ENCODE assay signal across 28 mouse cellular contexts in the genomic region with DNA sequence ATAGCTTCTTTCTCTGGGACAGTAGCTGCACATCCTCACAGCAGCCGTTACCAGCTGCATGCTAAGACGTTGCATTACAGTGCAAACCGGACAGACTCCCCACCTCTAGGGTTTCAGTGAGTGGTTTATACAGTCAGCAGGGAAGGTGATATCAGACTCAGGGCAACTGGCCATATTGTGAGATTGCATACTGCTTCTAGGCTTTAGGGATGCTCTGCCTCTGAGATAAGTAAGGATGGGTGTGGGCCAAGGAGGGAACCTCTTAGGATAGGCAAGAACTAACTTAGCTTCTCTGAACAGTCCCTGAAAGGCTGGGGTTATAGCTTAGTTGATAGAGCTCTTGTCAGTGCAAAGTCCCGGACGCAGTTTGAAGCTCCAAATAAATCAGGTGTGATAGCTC. TPM values are rescaled to one million over a fixed set of nuclear protein-coding genes. Genes with fewer than 3 reads are reported as not detected.
A peak's percentile ranks its signal among the peaks of the same experiment; 100 is the strongest.
DNase-seq lines count a peak whose midpoint lies in the region; ATAC-seq and TF ChIP-seq lines count a peak whose summit lies in the region.
"Had no signal": no experiment of that assay in that cellular context is flagged by ENCODE, and none has a peak within 500 bp of the region (broad histone marks: within the 10 kb centered on the region; RNA-seq: fewer than 3 reads in every experiment).

No protein-coding gene starts in this region.

- no peak for DNase-seq in heart, postnatal 4 days
- DNase-seq in MEL (ENCODE audit: low read depth, low spot score): peak; percentile 48
- no peak for DNase-seq in liver, embryonic 13.5 days
- DNase-seq in thymus, adult 2 months: no peak
- DNase-seq: adrenal gland, postnatal 36 days; cerebellum, adult 11 months; cerebellum, postnatal 10 days; gastrocnemius, postnatal 10 days; heart, adult 18-20 months; kidney, adult 8-10 months; kidney, postnatal 10 days; right cerebral cortex, adult 18-20 months; right cerebral cortex, postnatal 4 days; thymus, adult 18-20 months; thymus, postnatal 4 days had no signal

- ATAC-seq in heart, embryonic 12.5 days (ENCODE audit: insufficient number of reproducible peaks, low FRiP score): no peak
- ATAC-seq in liver, embryonic 13.5 days (ENCODE audit: low read depth): peak; percentile 51
- peak; percentile 35 for ATAC-seq in megakaryocyte-erythroid progenitor cell, adult 5-6 weeks (replicated peaks; ENCODE audit: low FRiP score, low TSS enrichment, poor library complexity, severe bottlenecking)
- no peak for ATAC-seq in activated CD4-positive, CD25-positive, alpha-beta regulatory T cell, adult 4 months
- ATAC-seq: CD4-positive, CD25-positive, alpha-beta regulatory T cell, adult 4 months; forebrain, embryonic 16.5 days; intestine, embryonic 15.5 days; lung, postnatal 0 days had no signal

- H3K27me3 ChIP-seq in heart, embryonic 12.5 days (replicated peaks): no peaks in the 10 kb centered on the region
- H3K27me3 ChIP-seq in MEL (ENCODE audit: control insufficient read depth in 1 of 2, insufficient read depth in 2 of 2, low read length in 2 of 2): no peaks in the 10 kb centered on the region
- peaks cover 4% of the 10 kb centered on the region; the same call in 1 of the 2 replicates for H3K27me3 ChIP-seq in liver, embryonic 13.5 days
- no peaks in the 10 kb centered on the region for H3K27me3 ChIP-seq in thymus, adult 2 months (ENCODE audit: control insufficient read depth, insufficient read depth, low read length)
- H3K27me3 ChIP-seq: hindbrain, embryonic 13.5 days; intestine, embryonic 15.5 days had no signal

- TF ChIP-seq EP300 in MEL (IDR thresholded peaks at IDR 0.05; ENCODE audit: low read depth in 1 of 2, low read length in 2 of 2): no peak

- peaks cover 6% of the 10 kb centered on the region; the same call in 1 of the 2 replicates for H3K79me2 ChIP-seq in MEL (ENCODE audit: control insufficient read depth, insufficient read depth, low read length, poor library complexity)

- no peak for TF ChIP-seq POLR2A in MEL (IDR thresholded peaks at IDR 0.05; ENCODE audit: control insufficient read depth in 1 of 2, insufficient read depth in 1 of 2, low read depth in 1 of 2, low read length in 2 of 2, poor library complexity in 1 of 2)
- TF ChIP-seq POLR2A in thymus, adult 2 months (IDR thresholded peaks at IDR 0.05; ENCODE audit: control insufficient read depth, extremely low read depth, insufficient read depth, low read length, poor library complexity): no peak

- peaks cover 95% of the 10 kb centered on the region for H3K4me1 ChIP-seq in heart, embryonic 12.5 days (replicated peaks)
- peaks cover 15 to 38% of the 10 kb centered on the region in 2 experiments for H3K4me1 ChIP-seq in MEL (ENCODE audit: control insufficient read depth in 1 of 2, insufficient read depth in 2 of 2, low read length in 2 of 2)
- peaks cover 99% of the 10 kb centered on the region for H3K4me1 ChIP-seq in liver, embryonic 13.5 days (replicated peaks)
- peaks cover 32% of the 10 kb centered on the region for H3K4me1 ChIP-seq in thymus, adult 2 months (replicated peaks; ENCODE audit: control insufficient read depth, insufficient read depth, low read length)

- TF ChIP-seq RAD21 in MEL (IDR thresholded peaks at IDR 0.05; ENCODE audit: low read depth, low read length): no peak

- TF ChIP-seq CTCF in MEL (IDR thresholded peaks at IDR 0.05 in 2 of 3, conservative IDR thresholded peaks at IDR 0.05 in 1 of 3; ENCODE audit: control insufficient read depth in 1 of 3, insufficient read depth in 1 of 3, low read depth in 2 of 3, low read length in 3 of 3, poor library complexity in 1 of 3, severe bottlenecking in 1 of 3): no peak
- TF ChIP-seq CTCF in thymus, adult 2 months (IDR thresholded peaks at IDR 0.05; ENCODE audit: borderline replicate concordance, control insufficient read depth, extremely low read depth, insufficient read depth, low read length, poor library complexity): no peak

- H3K9me3 ChIP-seq in heart, embryonic 12.5 days (replicated peaks): no peaks in the 10 kb centered on the region
- H3K9me3 ChIP-seq in MEL (replicated peaks; ENCODE audit: insufficient read depth, low read length): no peaks in the 10 kb centered on the region
- no peaks in the 10 kb centered on the region for H3K9me3 ChIP-seq in liver, embryonic 13.5 days (replicated peaks)
- H3K9me3 ChIP-seq: forebrain, embryonic 10.5 days; hindbrain, embryonic 13.5 days; intestine, embryonic 15.5 days; limb, embryonic 10.5 days had no signal

- no peak overlapping the region for H3K4me3 ChIP-seq in heart, embryonic 12.5 days
- H3K4me3 ChIP-seq in MEL (ENCODE audit: control insufficient read depth in 1 of 2, insufficient read depth in 1 of 2, low read depth in 2 of 2, low read length in 2 of 2): no peak overlapping the region
- peak overlapping the region; percentile 21 for H3K4me3 ChIP-seq in liver, embryonic 13.5 days (replicated peaks)
- H3K4me3 ChIP-seq in thymus, adult 2 months (ENCODE audit: control insufficient read depth, insufficient read depth, low read length): no peak overlapping the region
- H3K4me3 ChIP-seq: forebrain, embryonic 10.5 days; hindbrain, embryonic 13.5 days; intestine, embryonic 15.5 days; layer of hippocampus, adult 2 months; limb, embryonic 10.5 days had no signal

- peak overlapping the region; percentile 61 for H3K27ac ChIP-seq in heart, embryonic 12.5 days (ENCODE audit: poor library complexity, severe bottlenecking)
- no peak overlapping the region for H3K27ac ChIP-seq in MEL (ENCODE audit: control insufficient read depth, low read depth, low read length)
- peak overlapping the region; percentile 66 for H3K27ac ChIP-seq in liver, embryonic 13.5 days
- no peak overlapping the region for H3K27ac ChIP-seq in thymus, adult 2 months (ENCODE audit: control insufficient read depth, insufficient read depth, low read length)
- H3K27ac ChIP-seq: forebrain, embryonic 10.5 days; hindbrain, embryonic 13.5 days; layer of hippocampus, adult 2 months; limb, embryonic 10.5 days; macrophage had no signal

- no peak overlapping the region for H3K4me2 ChIP-seq in heart, embryonic 12.5 days
- peak overlapping the region; percentile 52 for H3K4me2 ChIP-seq in liver, embryonic 13.5 days
- H3K4me2 ChIP-seq: hindbrain, embryonic 13.5 days; intestine, embryonic 15.5 days; midbrain, embryonic 11.5 days had no signal

- 0 out of 2 replicates have a peak, but pooled peaks cover 3% of the 10 kb centered on the region for H3K36me3 ChIP-seq in heart, embryonic 12.5 days
- peaks cover 0 to 33% of the 10 kb centered on the region in 2 experiments; a peak in 2 of 4 replicates for H3K36me3 ChIP-seq in MEL (ENCODE audit: control insufficient read depth in 1 of 2, insufficient read depth in 2 of 2, low read length in 2 of 2)
- H3K36me3 ChIP-seq in liver, embryonic 13.5 days: no peaks in the 10 kb centered on the region
- no peaks in the 10 kb centered on the region for H3K36me3 ChIP-seq in thymus, adult 2 months (ENCODE audit: control insufficient read depth, insufficient read depth, low read length)
- H3K36me3 ChIP-seq: hindbrain, embryonic 13.5 days; intestine, embryonic 15.5 days; limb, embryonic 10.5 days had no signal

- H3K9ac ChIP-seq in heart, embryonic 12.5 days: 0 out of 2 replicates have a peak overlapping the region, but pooled peaks have one; percentile 15
- H3K9ac ChIP-seq in MEL (ENCODE audit: control insufficient read depth, low read depth, low read length, poor library complexity, severe bottlenecking): no peak overlapping the region
- H3K9ac ChIP-seq in liver, embryonic 13.5 days: peak overlapping the region; percentile 26
- H3K9ac ChIP-seq: hindbrain, embryonic 13.5 days; intestine, embryonic 15.5 days had no signal

- WGBS in heart, embryonic 12.5 days: 50% methylated on average over 5 of the region's 5 CpGs
- 31% methylated on average over 5 of the region's 5 CpGs for WGBS in liver, embryonic 13.5 days (ENCODE audit: insufficient replicate concordance)
- 87% methylated on average over 5 of the region's 5 CpGs for WGBS in thymus, adult 2 months

RNA-seq across cellular contexts. Expression of gene Ccdc12, which starts 13.5 kb away (rescaled TPM):
- polyA plus RNA-seq in heart, embryonic 12.5 days (2016; fragmentation: Nextera tagmentation; extraction: Ambion mirVana): 120 and 123 TPM in 2 replicates
- 10 to 100 TPM; 79.8 to 88.6 TPM for total RNA-seq in heart, postnatal 4 days (2021)
- 122 and 129 TPM in 2 replicates for total RNA-seq in MEL (2012; rRNA removed)
- polyA plus RNA-seq in MEL (2012; ENCODE audit: insufficient read depth in 1 of 2, insufficient read length in 2 of 2, low read depth in 1 of 2, low replicate concordance in 2 of 2, missing spikeins in 1 of 2): 100 to 1,000 TPM in 1 of 2 experiments, not detected in 1; 112 TPM
- polyA plus RNA-seq in liver, embryonic 13.5 days (2015; fragmentation: Nextera tagmentation; extraction: Ambion mirVana): 84.4 and 86.3 TPM in 2 replicates
- total RNA-seq in megakaryocyte-erythroid progenitor cell, adult 5-6 weeks (2014; fragmentation: Nextera tagmentation): 92.6 and 110 TPM in 2 replicates
- total RNA-seq in megakaryocyte-erythroid progenitor cell, adult 5-6 weeks (2017): 70.8 and 132 TPM in 2 replicates
- 105 and 152 TPM in 2 replicates for polyA plus RNA-seq in thymus, adult 2 months (2012; rRNA removed)
- polyA plus RNA-seq in activated CD4-positive, CD25-positive, alpha-beta regulatory T cell, adult 4 months (2017; shearing (Covaris generic)): 100 to 1,000 TPM; 224 to 285 TPM

RNA-seq across cellular contexts. Expression of gene Nbeal2, which starts 15.8 kb away (rescaled TPM):
- polyA plus RNA-seq in heart, embryonic 12.5 days (2016; fragmentation: Nextera tagmentation; extraction: Ambion mirVana): 1.9 and 2.4 TPM in 2 replicates
- 1 to 10 TPM; 7.4 to 8.6 TPM for total RNA-seq in heart, postnatal 4 days (2021)
- total RNA-seq in MEL (2012; rRNA removed): 7.0 and 9.3 TPM in 2 replicates
- 10 to 100 TPM in 1 of 2 experiments, not detected in 1; 17.2 TPM for polyA plus RNA-seq in MEL (2012; ENCODE audit: insufficient read depth in 1 of 2, insufficient read length in 2 of 2, low read depth in 1 of 2, low replicate concordance in 2 of 2, missing spikeins in 1 of 2)
- polyA plus RNA-seq in liver, embryonic 13.5 days (2015; fragmentation: Nextera tagmentation; extraction: Ambion mirVana): 1.6 and 2.1 TPM in 2 replicates
- total RNA-seq in megakaryocyte-erythroid progenitor cell, adult 5-6 weeks (2014; fragmentation: Nextera tagmentation): 9.1 and 11.9 TPM in 2 replicates
- 3.7 and 6.8 TPM in 2 replicates for total RNA-seq in megakaryocyte-erythroid progenitor cell, adult 5-6 weeks (2017)
- polyA plus RNA-seq in thymus, adult 2 months (2012; rRNA removed): 297 and 301 TPM in 2 replicates
- 10 to 100 TPM; 26.4 to 33.4 TPM for polyA plus RNA-seq in activated CD4-positive, CD25-positive, alpha-beta regulatory T cell, adult 4 months (2017; shearing (Covaris generic))

RNA-seq across cellular contexts. Expression of gene Nradd, which starts 45.5 kb away (rescaled TPM):
- polyA plus RNA-seq in heart, embryonic 12.5 days (2016; fragmentation: Nextera tagmentation; extraction: Ambion mirVana): 22.9 and 26.0 TPM in 2 replicates
- total RNA-seq in heart, postnatal 4 days (2021): 1 to 10 TPM; 4.2 to 4.6 TPM
- total RNA-seq in MEL (2012; rRNA removed): 0.33 and 0.58 TPM in 2 replicates
- 1 to 10 TPM in 1 of 2 experiments, not detected in 1; 1.1 TPM for polyA plus RNA-seq in MEL (2012; ENCODE audit: insufficient read depth in 1 of 2, insufficient read length in 2 of 2, low read depth in 1 of 2, low replicate concordance in 2 of 2, missing spikeins in 1 of 2)
- 2.7 and 2.8 TPM in 2 replicates for polyA plus RNA-seq in liver, embryonic 13.5 days (2015; fragmentation: Nextera tagmentation; extraction: Ambion mirVana)
- 2.1 TPM in 1 of 2 replicates, not detected in the other for total RNA-seq in megakaryocyte-erythroid progenitor cell, adult 5-6 weeks (2014; fragmentation: Nextera tagmentation)
- total RNA-seq in megakaryocyte-erythroid progenitor cell, adult 5-6 weeks (2017): 0.14 and 2.8 TPM in 2 replicates
- polyA plus RNA-seq in thymus, adult 2 months (2012; rRNA removed): 9.2 and 13.2 TPM in 2 replicates
- 1 to 10 TPM; 2.4 to 3.4 TPM for polyA plus RNA-seq in activated CD4-positive, CD25-positive, alpha-beta regulatory T cell, adult 4 months (2017; shearing (Covaris generic))

Comparison
In these comparisons a context has a peak if more than half of its experiments do, and no peak if none do; other contexts are left out.
1. ATAC-seq: peak in liver, embryonic 13.5 days (single experiment) and megakaryocyte-erythroid progenitor cell, adult 5-6 weeks (single experiment); none in heart, embryonic 12.5 days (single experiment) and activated CD4-positive, CD25-positive, alpha-beta regulatory T cell, adult 4 months (single experiment).
2. H3K27ac ChIP-seq: peak in heart, embryonic 12.5 days (single experiment) and liver, embryonic 13.5 days (single experiment); none in MEL (single experiment) and thymus, adult 2 months (single experiment).